In the genomic region with DNA sequence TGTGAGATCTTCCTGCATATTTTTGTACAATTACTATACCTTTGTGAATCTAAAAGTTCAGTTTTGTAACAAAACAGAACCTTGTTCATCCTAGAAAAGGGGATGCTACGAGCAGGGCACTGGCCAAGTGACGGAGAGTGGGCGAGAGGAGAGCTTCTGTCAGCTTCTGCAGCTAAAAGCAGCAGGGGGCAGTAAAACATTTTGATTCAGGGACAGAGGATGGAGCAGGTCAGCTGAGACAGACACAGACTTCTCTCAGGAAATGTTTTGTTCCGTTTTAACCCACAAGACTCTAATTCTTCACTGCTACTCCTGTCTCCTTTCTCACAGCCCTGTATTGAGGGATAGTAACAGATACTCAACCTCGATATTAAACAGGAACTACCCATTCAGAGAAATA, we compare ENCODE assay signal across 7 mouse cellular contexts. TPM values are rescaled to one million over a fixed set of nuclear protein-coding genes. Genes with fewer than 3 reads are reported as not detected.
DNase-seq lines count a peak whose midpoint lies in the region; ATAC-seq and TF ChIP-seq lines count a peak whose summit lies in the region.

No protein-coding gene starts in this region.

- no peak for ATAC-seq in intestine, postnatal 0 days
- ATAC-seq in intestine, embryonic 15.5 days: no peak
- peak; percentile 63; the same call in 1 of the 2 replicates for ATAC-seq in kidney, postnatal 0 days (replicated peaks; ENCODE audit: low FRiP score, low read depth)
- ATAC-seq in neural tube, embryonic 15.5 days (ENCODE audit: low FRiP score): 0 out of 2 replicates have a peak, but pooled peaks have one; percentile 53

- peak; percentile 7 for DNase-seq in ES-CJ7 (ENCODE audit: low read depth, low spot score)
- peak; percentile 76 for DNase-seq in kidney, postnatal 0 days (ENCODE audit: low spot score)
- DNase-seq in cerebellum, adult 11 months: no peak

- no peak overlapping the region for H3K4me3 ChIP-seq in intestine, postnatal 0 days (ENCODE audit: low read depth, low read length)
- no peak overlapping the region for H3K4me3 ChIP-seq in intestine, embryonic 15.5 days (replicated peaks)
- no peak overlapping the region for H3K4me3 ChIP-seq in cortical plate, adult 2 months (ENCODE audit: insufficient read depth, low read length)
- H3K4me3 ChIP-seq in kidney, postnatal 0 days (replicated peaks; ENCODE audit: low read depth, low read length): no peak overlapping the region
- H3K4me3 ChIP-seq in neural tube, embryonic 15.5 days (replicated peaks): no peak overlapping the region

- H3K9me3 ChIP-seq in intestine, postnatal 0 days (ENCODE audit: control insufficient read depth): no peaks in the 10 kb centered on the region
- H3K9me3 ChIP-seq in intestine, embryonic 15.5 days: no peaks in the 10 kb centered on the region
- H3K9me3 ChIP-seq in kidney, postnatal 0 days (replicated peaks; ENCODE audit: low read length): no peaks in the 10 kb centered on the region
- H3K9me3 ChIP-seq in neural tube, embryonic 15.5 days (replicated peaks): no peaks in the 10 kb centered on the region

- no peaks in the 10 kb centered on the region for H3K27me3 ChIP-seq in intestine, postnatal 0 days (replicated peaks; ENCODE audit: control insufficient read depth, insufficient read depth, low read length)
- no peaks in the 10 kb centered on the region for H3K27me3 ChIP-seq in intestine, embryonic 15.5 days (replicated peaks)
- no peaks in the 10 kb centered on the region for H3K27me3 ChIP-seq in kidney, postnatal 0 days (ENCODE audit: insufficient read depth, low read length)
- no peaks in the 10 kb centered on the region for H3K27me3 ChIP-seq in neural tube, embryonic 15.5 days (replicated peaks)

- peak; percentile 54 for TF ChIP-seq CTCF in intestine, postnatal 0 days (IDR thresholded peaks at IDR 0.05; ENCODE audit: low read depth)
- TF ChIP-seq CTCF in cortical plate, adult 2 months (IDR thresholded peaks at IDR 0.05; ENCODE audit: extremely low read depth, insufficient read depth, low read length): peak; percentile 40
- TF ChIP-seq CTCF in kidney, postnatal 0 days (IDR thresholded peaks at IDR 0.05; ENCODE audit: low read depth): peak; percentile 72

- WGBS in intestine, postnatal 0 days: 44% methylated on average over 5 of the region's 5 CpGs
- WGBS in intestine, embryonic 15.5 days: 39% methylated on average over 5 of the region's 5 CpGs
- 28% methylated on average over 5 of the region's 5 CpGs for WGBS in kidney, postnatal 0 days
- WGBS in neural tube, embryonic 15.5 days: 43% methylated on average over 5 of the region's 5 CpGs

- no peak for TF ChIP-seq POLR2A in cortical plate, adult 2 months (IDR thresholded peaks at IDR 0.05; ENCODE audit: extremely low read depth, insufficient read depth, low read length)

- H3K36me3 ChIP-seq in intestine, postnatal 0 days (ENCODE audit: control insufficient read depth, insufficient read depth): no peaks in the 10 kb centered on the region
- H3K36me3 ChIP-seq in intestine, embryonic 15.5 days: no peaks in the 10 kb centered on the region
- H3K36me3 ChIP-seq in kidney, postnatal 0 days (ENCODE audit: insufficient read depth, low read length): no peaks in the 10 kb centered on the region
- H3K36me3 ChIP-seq in neural tube, embryonic 15.5 days: no peaks in the 10 kb centered on the region

- no peak overlapping the region for H3K9ac ChIP-seq in intestine, postnatal 0 days (ENCODE audit: low read depth, low read length)
- no peak overlapping the region for H3K9ac ChIP-seq in intestine, embryonic 15.5 days
- no peak overlapping the region for H3K9ac ChIP-seq in kidney, postnatal 0 days (ENCODE audit: low read depth, low read length)
- no peak overlapping the region for H3K9ac ChIP-seq in neural tube, embryonic 15.5 days (replicated peaks)

- H3K4me2 ChIP-seq in intestine, postnatal 0 days (replicated peaks; ENCODE audit: low read depth): no peak overlapping the region
- no peak overlapping the region for H3K4me2 ChIP-seq in intestine, embryonic 15.5 days (replicated peaks)
- H3K4me2 ChIP-seq in kidney, postnatal 0 days (ENCODE audit: low read length): no peak overlapping the region
- no peak overlapping the region for H3K4me2 ChIP-seq in neural tube, embryonic 15.5 days

- no peaks in the 10 kb centered on the region for H3K4me1 ChIP-seq in intestine, postnatal 0 days (replicated peaks; ENCODE audit: control insufficient read depth, insufficient read depth, low read length)
- no peaks in the 10 kb centered on the region for H3K4me1 ChIP-seq in intestine, embryonic 15.5 days (replicated peaks)
- no peaks in the 10 kb centered on the region for H3K4me1 ChIP-seq in cortical plate, adult 2 months (ENCODE audit: control insufficient read depth, insufficient read depth, low read length)
- no peaks in the 10 kb centered on the region for H3K4me1 ChIP-seq in kidney, postnatal 0 days (replicated peaks; ENCODE audit: insufficient read depth, low read length)
- H3K4me1 ChIP-seq in neural tube, embryonic 15.5 days: no peaks in the 10 kb centered on the region

- H3K27ac ChIP-seq in intestine, postnatal 0 days (ENCODE audit: low read depth, low read length): no peak overlapping the region
- no peak overlapping the region for H3K27ac ChIP-seq in intestine, embryonic 15.5 days
- no peak overlapping the region for H3K27ac ChIP-seq in cortical plate, adult 2 months (ENCODE audit: insufficient read depth, low read length)
- no peak overlapping the region for H3K27ac ChIP-seq in kidney, postnatal 0 days
- H3K27ac ChIP-seq in neural tube, embryonic 15.5 days (replicated peaks): no peak overlapping the region

RNA-seq across cellular contexts. Expression of gene Slit2, which starts 55.1 kb away (rescaled TPM):
- 4.6 and 4.9 TPM in 2 replicates for polyA plus RNA-seq in intestine, postnatal 0 days (2015; fragmentation: Nextera tagmentation; extraction: Ambion mirVana)
- 22.1 and 24.0 TPM in 2 replicates for polyA plus RNA-seq in intestine, embryonic 15.5 days (2015; fragmentation: Nextera tagmentation; extraction: Ambion mirVana)
- 11.9 and 14.1 TPM in 2 replicates for polyA plus RNA-seq in cortical plate, adult 2 months (2012; rRNA removed)
- polyA plus RNA-seq in kidney, postnatal 0 days (2015; fragmentation: Nextera tagmentation; extraction: Ambion mirVana): 18.3 and 20.2 TPM in 2 replicates
- 32.9 and 39.1 TPM in 2 replicates for polyA plus RNA-seq in neural tube, embryonic 15.5 days (2015; fragmentation: Nextera tagmentation; extraction: Ambion mirVana)

Comparison
In these comparisons a context has a peak if more than half of its experiments do, and no peak if none do; other contexts are left out.
1. ATAC-seq: peak in kidney, postnatal 0 days (single experiment) and neural tube, embryonic 15.5 days (single experiment); none in intestine, postnatal 0 days (single experiment) and intestine, embryonic 15.5 days (single experiment).
2. Peak in every context shown above with its lines, with median percentiles within 50 percentile points of each other: CTCF ChIP-seq.